Mouse (Mus musculus): ENCODE measurements around the gene Cuedc1.

Gene Cuedc1

DNA sequence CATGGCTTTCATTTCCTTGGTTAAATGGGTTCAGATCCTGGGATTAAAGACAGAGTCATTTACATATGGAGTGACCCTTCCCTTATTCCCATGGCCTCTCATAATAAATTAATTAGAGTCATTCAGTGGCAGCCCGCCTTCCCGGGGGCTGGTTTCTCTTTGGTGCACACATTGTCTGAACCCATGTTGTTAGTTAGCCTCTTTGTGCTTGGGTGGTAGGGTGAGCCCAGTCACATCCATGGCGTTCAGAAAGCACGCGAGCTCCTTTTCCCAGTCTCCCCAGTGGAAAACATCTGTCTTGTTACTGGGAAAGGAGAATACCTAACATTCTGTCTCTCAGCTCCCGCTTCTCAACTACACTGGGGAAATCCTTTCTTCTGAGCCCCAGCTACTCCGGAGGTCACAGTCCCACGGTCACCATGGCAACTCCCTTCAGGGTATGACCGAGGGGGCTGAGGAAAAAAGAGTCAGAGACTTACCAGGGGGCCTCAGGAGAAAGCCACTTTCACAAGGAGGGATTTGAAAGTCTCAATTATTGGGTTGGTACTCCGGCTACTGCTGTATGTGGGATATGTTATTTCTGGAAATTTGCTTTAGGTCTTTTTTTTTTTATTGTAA lies 143.0 kb downstream of the Cuedc1 start:
- DNase-seq (ENCODE audit: low spot score) = no peak

DNA sequence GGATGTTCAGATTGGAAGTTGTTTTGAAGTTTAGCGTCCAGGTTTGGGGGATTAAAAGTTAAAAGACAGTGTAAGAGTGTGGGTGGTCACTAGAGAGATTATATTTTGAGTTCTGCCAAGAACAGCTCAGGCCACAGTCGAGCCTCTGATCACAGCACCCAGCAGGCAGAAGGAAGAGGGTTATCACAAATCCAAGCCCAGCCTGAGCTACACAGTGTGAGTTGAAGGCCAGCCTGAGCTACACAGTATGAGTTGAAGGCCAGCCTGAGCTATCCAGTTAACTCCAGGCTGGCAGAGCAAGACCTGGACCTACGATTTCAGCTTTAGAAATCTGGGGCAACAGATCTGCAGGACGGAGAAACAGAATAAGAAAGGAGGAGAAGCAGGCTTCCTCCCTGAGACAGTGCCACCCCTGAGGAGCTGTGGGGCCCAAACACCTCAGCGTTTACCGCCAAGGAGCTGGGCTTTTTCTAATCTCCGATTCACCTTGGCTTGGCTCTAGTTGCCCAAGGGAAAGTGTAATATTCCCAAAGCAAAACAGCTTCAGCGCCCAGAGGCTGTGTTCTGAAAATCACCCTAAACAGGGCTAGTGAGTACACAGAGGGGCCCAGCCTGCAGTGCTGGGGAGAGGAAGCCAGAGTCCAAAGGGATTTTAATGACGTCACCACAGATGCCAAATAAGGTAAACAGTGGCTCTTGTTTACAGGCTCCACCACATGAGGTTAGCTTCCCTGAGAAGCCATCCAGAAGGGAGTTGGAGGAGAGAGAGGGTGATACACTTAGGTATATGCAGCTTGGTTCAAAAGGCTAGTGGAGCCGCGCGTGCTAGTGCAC lies 143.8 kb downstream of the Cuedc1 start:
- DNase-seq (ENCODE audit: low spot score) = no peak

All from layer of hippocampus, adult 11-12 months (tissue).